Mouse (Mus musculus) thymus, postnatal 10 days (tissue): ENCODE measurements around the gene Relch.

ENCODE experiments used
- DNase-seq, 2 experiments: peaks; one replicate each; pipeline ENCODE4 v3.0.0; 2021; ENCODE audit warnings: low spot score in 2 of 2

Relch gene

GRCm38 (mm10) chr1:105794670-105795069, 131.0 kb downstream of the Relch start:
- DNase-seq: no peak

DNA sequence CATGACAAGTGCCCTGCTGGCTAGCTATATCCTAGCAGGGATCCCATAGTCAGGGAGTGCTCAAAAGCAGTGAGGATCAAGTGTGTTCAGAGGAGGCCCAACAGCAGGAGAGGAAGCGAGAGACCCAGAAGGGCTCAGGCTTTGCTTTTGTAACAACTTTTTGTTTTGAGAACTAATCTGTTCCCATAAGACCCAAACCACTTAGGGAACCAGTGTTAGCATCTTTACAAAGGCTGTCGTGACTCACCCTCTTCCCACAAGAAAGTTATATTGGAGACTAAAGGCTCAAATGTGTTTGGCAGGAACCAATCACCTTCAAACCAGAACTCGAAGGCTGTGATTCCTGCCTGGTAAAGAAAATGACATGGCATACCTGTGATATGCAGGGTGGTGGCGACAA, 132.0 kb downstream of the Relch start:
- DNase-seq: no peak

DNA sequence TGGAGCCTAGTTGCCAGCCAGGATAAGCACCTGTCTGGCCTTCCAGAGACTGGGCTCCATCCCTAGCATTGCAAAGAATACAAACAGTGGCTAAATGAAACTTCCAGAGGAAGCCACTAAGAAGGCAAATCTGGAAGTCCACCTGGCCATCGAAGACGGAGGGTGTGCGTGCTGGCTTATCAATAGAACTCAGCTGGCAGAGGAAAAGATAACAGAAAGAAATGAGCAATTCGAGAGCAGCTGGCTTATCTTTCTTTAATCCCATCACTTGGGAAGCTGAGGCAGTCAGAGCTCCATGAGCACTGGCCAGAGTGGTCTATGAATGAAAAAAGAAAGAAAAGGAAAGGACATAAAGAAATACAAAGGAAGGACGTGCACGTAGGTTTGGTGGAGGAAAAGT, 136.9 kb downstream of the Relch start:
- DNase-seq: no peak

GRCm38 (mm10) chr1:105801252-105801651, 137.6 kb downstream of the Relch start:
- no peak for DNase-seq

GRCm38 (mm10) chr1:105802941-105803340, 139.3 kb downstream of the Relch start:
- DNase-seq: no peak

- no peak for DNase-seq
Observed at GRCm38 (mm10) chr1:105804285-105804684, 140.6 kb downstream of the Relch start.
